Mouse (Mus musculus): ENCODE data around the gene Tpte.

- TF ChIP-seq POLR2A (IDR thresholded peaks at IDR 0.05; ENCODE audit: low read depth, low read length) (no peak), CTCF (IDR thresholded peaks at IDR 0.05; ENCODE audit: borderline replicate concordance, insufficient read depth, low read length) (no peak)
Measured at GRCm38 (mm10) chr8:22245663-22246062, 37.6 kb upstream of the Tpte start.
